Mouse (Mus musculus): ENCODE results near the gene Fryl.

Fryl gene

DNA sequence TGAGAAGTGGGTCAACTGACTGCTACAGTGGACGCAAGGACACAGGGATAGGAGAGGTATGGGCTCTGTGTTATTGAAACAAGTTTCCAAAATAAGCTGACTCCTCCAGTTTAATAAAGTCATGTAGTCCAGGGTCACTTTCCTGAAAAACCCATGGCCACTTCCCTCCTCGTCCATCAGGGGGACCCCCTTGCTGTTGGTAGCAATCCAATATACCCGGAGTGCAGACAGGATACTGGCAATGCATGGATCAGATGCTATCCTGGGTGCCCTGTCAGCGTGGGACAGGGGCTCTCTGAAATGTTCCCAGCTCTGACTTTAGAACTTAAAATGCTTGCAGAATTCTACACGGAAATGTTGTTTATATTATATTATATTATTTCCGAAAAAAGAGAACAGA, 34.0 kb downstream of the Fryl start:
- DNase-seq (ENCODE audit: low read depth, low spot score) = peak; percentile 39

DNA sequence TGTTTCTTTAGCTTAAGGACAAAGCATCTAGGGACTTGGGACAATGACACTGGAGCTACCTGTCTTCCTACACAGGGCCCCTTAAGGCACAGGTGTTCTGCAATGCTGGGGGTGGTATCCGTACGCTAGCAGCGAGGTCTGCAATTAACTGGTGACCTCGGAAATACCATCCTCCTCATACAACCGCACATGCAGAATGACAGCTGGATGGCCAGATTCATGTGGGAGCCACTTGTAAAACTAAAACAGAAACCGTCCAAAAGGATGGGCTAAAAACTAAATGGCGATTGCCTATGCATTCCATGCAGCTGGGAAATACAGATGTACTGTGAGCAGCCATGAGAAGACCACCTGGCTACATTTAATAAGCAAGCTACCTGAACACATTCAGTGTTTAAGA, 34.6 kb downstream of the Fryl start:
- DNase-seq (ENCODE audit: low read depth, low spot score) = no peak

- peak; percentile 84 for DNase-seq (ENCODE audit: low read depth, low spot score)
Observed at GRCm38 (mm10) chr5:73219716-73220115, 36.7 kb downstream of the Fryl start.

DNA sequence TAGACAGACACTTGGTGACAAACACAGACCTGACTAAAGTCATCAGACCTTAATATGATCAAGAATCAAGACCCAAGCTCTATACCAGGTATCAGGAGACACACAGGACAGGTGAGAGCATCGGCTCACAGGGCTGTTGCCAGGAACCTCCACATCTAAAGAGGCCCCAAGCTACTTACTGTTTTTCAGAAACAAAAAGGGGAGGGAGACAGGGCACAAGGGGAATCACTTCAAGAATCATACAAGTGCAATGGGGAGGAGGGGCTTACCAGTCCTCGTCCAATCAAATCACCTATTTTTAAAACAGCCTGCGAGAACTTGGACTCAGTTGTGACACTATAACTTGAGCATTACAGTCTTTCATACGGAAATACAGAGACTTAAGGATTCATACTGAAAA, 38.4 kb downstream of the Fryl start:
- DNase-seq (ENCODE audit: low read depth, low spot score) = peak; percentile 59

DNA sequence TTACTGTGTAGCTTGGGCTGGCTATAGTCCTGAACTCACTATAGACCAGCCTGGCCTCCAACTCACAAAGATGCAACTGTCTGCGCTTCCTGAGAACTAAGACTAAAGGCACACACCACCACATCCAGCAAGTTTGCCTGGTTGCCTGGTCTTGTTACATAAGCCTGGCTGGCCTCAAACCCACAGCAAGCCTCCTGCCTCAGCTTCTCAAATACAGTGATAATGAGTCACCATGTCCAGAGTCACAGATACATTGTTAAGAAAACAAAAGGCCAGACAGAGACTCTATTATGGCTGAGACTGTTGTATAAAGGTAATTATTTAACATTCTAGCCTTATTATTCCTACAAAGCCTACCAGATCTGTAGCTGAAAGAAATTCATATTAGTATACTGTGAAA, 39.3 kb downstream of the Fryl start:
- peak; percentile 70 for DNase-seq (ENCODE audit: low read depth, low spot score)

GRCm38 (mm10) chr5:73216014-73216413, 40.4 kb downstream of the Fryl start:
- no peak for DNase-seq (ENCODE audit: low read depth, low spot score)

DNA sequence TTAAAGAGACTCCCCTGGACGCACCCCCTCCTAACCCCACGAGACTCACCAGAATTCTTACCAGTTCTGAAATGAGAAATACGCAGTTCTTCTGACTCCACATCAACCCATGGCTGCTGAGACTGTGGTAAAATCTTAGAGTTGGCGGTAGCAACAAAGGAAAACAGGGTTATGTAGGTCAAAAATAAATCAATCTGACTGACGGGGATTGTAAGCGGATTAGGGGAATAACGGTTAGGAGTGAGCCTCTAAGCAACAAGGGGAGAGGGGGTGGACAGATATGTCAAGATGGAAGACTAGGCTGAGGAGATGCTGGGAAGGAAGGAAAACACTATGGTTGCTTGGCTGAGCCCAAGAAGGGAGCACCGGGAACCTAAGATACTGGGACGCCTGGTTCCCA, 44.0 kb downstream of the Fryl start:
- no peak for DNase-seq (ENCODE audit: low read depth, low spot score)

GRCm38 (mm10) chr5:73211961-73212360, 44.5 kb downstream of the Fryl start:
- no peak for DNase-seq (ENCODE audit: low read depth, low spot score)

- DNase-seq (ENCODE audit: low read depth, low spot score) = no peak
Observed at GRCm38 (mm10) chr5:73210971-73211315, 45.5 kb downstream of the Fryl start.

GRCm38 (mm10) chr5:73210127-73210970, 46.1 kb downstream of the Fryl start:
- DNase-seq (ENCODE audit: low read depth, low spot score) = peak; percentile 89

- DNase-seq (ENCODE audit: low read depth, low spot score) = no peak
Observed at GRCm38 (mm10) chr5:73209201-73210096, 47.0 kb downstream of the Fryl start.

DNA sequence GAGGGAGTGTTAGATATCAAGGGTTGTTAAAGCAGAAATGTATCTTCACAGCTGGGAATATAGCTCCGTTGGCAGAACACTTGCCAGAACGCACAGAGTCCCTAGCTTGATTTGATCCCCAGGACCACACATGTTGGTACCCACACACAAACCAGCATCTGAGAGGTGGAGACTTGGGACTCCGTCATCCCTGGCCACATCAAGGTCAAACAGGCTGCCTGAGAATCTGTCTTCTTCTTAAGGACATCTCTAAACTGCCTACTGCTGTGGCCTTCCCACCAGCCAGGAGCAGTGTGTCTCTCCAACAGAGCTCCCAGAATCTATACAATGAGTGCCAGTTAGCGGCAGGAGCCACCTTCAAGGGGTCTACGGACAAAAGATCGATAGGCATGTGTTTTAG, 47.8 kb downstream of the Fryl start:
- DNase-seq (ENCODE audit: low read depth, low spot score) = peak; percentile 54

DNA sequence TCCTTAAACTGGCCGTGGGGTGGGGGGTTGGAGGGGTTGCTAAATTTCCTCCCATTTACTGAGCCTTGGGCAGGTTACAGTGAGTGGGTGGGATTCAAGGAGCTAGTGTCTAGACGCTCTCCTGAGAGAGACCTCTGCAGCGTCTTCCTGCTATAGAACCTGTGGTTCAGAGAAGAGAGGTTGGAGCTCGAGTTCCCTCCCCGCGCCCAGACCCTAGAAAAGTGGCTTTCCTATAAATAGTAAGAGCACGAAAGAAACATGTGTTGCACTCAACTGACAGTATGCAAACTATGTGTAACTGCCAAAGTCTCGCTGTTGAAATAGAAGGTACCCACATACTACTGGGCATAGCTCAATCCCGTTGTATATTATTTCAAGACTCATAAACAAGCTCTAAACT, 49.7 kb downstream of the Fryl start:
- no peak for DNase-seq (ENCODE audit: low read depth, low spot score)

- DNase-seq (ENCODE audit: low read depth, low spot score) = no peak
Observed at GRCm38 (mm10) chr5:73205996-73206629, 50.3 kb downstream of the Fryl start.

DNA sequence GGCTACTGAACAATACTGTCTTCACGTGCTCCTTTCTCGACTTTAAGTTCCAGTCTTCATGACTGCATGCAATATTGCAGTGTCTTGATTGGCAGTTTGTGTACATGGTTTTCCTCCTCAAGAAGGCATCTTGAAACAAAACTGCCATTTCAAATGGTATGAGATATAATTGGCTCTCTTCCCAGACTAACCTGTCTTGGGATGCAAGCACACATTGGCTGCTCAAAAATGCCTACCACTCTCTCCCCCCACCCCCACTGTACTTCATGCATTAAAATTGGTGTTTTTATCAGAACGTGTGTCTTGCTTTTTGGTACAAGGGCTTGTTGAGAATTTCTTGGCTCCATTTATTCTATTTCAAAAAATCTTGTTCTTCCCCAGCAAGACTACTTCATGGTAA, 51.4 kb downstream of the Fryl start:
- DNase-seq (ENCODE audit: low read depth, low spot score) = no peak

DNA sequence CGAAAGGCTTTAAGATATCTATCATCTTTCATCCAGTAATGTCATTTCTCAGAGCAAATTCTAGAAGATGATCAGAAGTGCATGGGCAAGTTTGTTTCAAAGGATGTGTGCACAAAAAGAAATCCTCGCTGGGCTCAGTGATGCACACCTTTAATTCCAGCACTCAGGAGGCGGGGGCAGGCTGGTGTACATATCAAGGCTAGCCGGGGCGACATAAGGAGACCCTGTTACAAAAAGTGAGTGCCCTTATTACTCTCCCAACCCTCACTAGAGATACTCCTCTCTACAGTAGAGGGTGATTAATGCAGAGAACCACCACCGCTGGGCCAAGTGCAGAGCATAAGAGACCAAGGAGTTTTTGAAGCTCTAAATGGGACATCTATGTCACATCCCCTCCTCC, 53.9 kb downstream of the Fryl start:
- no peak for DNase-seq (ENCODE audit: low read depth, low spot score)

DNA sequence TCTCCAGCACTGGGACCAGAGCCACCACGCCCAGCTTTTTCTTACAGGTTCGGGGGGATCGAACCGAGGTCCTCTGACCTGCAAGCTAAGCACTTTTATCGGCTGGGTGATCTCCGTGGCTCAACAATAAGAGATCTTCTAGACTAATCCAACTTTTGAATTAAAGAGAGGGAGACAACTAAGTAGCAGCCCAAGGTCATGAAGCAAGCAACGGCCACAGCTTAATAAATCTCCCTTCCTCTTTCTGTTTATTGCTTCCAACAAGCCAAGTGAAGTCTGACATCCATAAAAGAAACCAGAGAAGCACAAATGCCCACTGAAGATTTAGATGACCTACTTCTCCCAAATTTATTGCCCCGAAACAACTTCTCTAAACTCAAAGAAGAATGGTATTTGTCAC, 54.3 kb downstream of the Fryl start:
- no peak for DNase-seq (ENCODE audit: low read depth, low spot score)

DNA sequence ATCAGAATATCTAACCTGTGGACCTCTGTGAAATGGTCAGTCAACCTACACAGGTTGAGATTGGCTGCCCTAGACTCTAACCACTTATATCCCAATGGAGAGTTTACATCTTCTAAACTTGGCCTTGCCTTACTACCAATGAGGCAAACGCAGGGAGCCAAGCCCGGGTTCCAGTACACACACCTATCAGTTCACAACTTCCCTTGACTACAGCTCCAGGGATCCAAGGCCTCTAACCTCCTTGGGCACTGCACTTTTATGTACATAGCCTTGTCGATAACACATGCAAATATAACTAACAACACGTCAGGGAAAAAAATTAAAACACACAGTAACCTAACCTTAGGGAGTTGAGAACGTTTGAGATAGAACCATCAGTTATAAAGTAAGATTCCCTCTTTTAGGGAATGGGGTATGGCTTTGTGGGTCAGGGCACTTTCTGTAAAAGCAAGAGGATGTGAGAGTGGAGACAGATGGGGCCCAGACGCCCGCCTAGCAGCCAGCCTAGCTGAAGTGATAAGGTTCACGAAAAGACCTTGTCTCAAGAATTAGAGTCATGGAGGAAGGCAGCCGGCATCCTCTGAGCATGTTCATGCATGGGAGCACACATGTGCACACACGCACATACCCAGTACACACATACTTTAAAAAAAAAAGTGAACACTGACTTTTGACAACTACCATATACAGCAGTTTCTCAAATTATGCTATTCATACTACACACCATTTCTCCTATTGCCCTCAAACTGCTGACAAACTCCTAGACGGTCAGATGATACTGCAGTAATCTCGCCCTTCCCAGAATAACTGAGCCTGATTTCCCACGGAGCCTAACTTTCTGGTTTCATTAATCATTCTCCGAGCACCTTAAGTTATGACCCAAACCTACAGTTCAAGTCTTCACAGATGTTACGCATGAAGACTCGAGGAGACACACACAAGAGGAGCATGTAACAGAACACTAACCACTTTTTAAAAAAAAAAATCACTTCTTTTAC, 55.7 kb downstream of the Fryl start:
- DNase-seq (ENCODE audit: low read depth, low spot score) = no peak

- DNase-seq (ENCODE audit: low read depth, low spot score) = no peak
Observed at GRCm38 (mm10) chr5:73199586-73199985, 56.8 kb downstream of the Fryl start.

DNA sequence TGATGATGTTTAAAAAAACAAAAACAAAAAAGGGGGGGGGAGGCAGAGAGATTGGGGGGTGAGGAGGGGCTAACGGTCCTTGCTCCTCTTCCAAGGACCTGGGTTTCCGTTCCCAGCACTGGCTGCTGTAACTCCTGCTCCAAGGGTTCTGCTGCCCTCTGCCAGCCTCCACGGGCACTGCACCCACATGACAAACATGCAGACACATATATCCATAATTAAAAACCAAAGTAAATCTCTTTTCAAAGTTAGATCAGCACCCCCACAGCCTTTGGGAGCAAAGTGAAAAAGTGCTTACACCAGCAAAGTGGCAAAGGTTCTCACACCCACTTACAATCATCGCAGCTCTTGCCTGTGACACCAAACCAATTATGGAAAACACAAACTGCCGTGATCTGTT, 57.7 kb downstream of the Fryl start:
- peak; percentile 66 for DNase-seq (ENCODE audit: low read depth, low spot score)

DNA sequence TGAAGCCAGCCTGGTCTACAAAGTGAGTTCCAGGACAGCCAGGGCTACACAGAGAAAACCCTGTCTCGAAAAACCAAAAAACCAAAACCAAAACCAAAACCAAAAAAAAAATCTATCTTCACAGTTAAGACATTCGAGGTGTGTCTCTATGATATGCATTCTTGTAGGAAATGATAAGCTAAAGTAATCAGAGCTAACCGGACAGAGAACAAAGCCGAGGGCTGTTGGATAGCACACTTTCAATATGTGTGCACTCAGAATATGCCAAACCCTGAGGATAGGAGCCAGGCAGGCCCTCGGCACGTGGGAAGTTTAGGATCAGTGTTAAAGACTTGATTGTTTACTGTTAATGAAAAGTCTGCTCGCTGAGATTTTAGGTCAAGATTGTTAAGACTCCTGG, 58.6 kb downstream of the Fryl start:
- DNase-seq (ENCODE audit: low read depth, low spot score) = no peak
